Mouse (Mus musculus) embryonic facial prominence, embryonic 11.5 days (tissue): ENCODE results near the gene Lce3f. TPM values are rescaled to one million over a fixed set of nuclear protein-coding genes. Genes with fewer than 3 reads are reported as not detected.

ENCODE experiments used
- ATAC-seq: fragments of 200-750 bp; cut with Nextera tagmentation; replicated peaks from 2 replicates; pipeline ENCODE4 v1.8.0; 2017; ENCODE audit warnings: low read depth; ENCODE audit not compliant: insufficient number of reproducible peaks, low FRiP score, low TSS enrichment
- DNase-seq: peaks from one replicate; pipeline ENCODE4 v3.0.0-alpha.2; 2015; ENCODE audit warnings: low spot score
- H3K27ac ChIP-seq: fragments of 300-500 bp; sonication (generic); replicated peaks from 2 replicates; pipeline ENCODE4 v1.5.1; 2014; ENCODE audit warnings: mild to moderate bottlenecking, low read depth, low read length, control low read depth
- H3K27me3 ChIP-seq: fragments of 300-500 bp; sonication (generic); 2 replicates; pipeline ENCODE4 v1.6.1; 2014; ENCODE audit warnings: mild to moderate bottlenecking, low read length, moderate library complexity, mixed read lengths; ENCODE audit not compliant: control insufficient read depth, insufficient read depth
- H3K36me3 ChIP-seq: fragments of 300-500 bp; sonication (generic); replicated peaks from 2 replicates; pipeline ENCODE4 v1.6.1; 2014; ENCODE audit warnings: low read depth, mild to moderate bottlenecking, low read length, moderate library complexity, mixed read lengths; ENCODE audit not compliant: control insufficient read depth, insufficient read depth
- H3K4me1 ChIP-seq: fragments of 300-500 bp; sonication (generic); 2 replicates; pipeline ENCODE4 v1.6.1; 2014; ENCODE audit warnings: low read length, mixed read lengths; ENCODE audit not compliant: control insufficient read depth, insufficient read depth
- H3K4me2 ChIP-seq: fragments of 300-500 bp; sonication (generic); 2 replicates; pipeline ENCODE4 v1.6.1; 2014; ENCODE audit warnings: low read depth, mild to moderate bottlenecking, control low read depth, low read length, moderate library complexity
- H3K4me3 ChIP-seq: fragments of 300-500 bp; sonication (generic); 2 replicates; pipeline ENCODE4 v1.5.1; 2014; ENCODE audit warnings: low read depth, low read length, control low read depth
- H3K9ac ChIP-seq: fragments of 300-500 bp; sonication (generic); replicated peaks from 2 replicates; pipeline ENCODE4 v1.6.1; 2014; ENCODE audit warnings: mild to moderate bottlenecking, control low read depth, low read length
- H3K9me3 ChIP-seq: fragments of 300-500 bp; sonication (generic); replicated peaks from 2 replicates; pipeline ENCODE4 v1.6.1; 2016; ENCODE audit warnings: mild to moderate bottlenecking, low read length, inconsistent platforms, mixed read lengths; ENCODE audit not compliant: control insufficient read depth
- WGBS: fragments of 180-500 bp; shearing (Covaris S2); extraction: QIAGEN DNeasy Blood & Tissue Kit; methylation state at CpG from one replicate; pipeline ENCODE4 v1.1.7; 2014; 5-methylcytosine and 5-hydroxymethylcytosine counted together
- polyA plus RNA-seq: library from polyadenylated mRNA; unstranded; fragments of >200 nt; fragmentation: Nextera tagmentation; extraction: Ambion mirVana; gene quantifications from 2 replicates; pipeline ENCODE4 v1.2.1, GENCODE M21; 2014

The Lce3f gene
- polyA plus RNA-seq, 1 experiment from 2014 or later = not detected

GRCm38 (mm10) chr3:93014378-93014801 lies 22.4 kb downstream of the Lce3f start:
- no peaks in the 10 kb centered on the region for H3K27me3 ChIP-seq
- peak; percentile 87 for ATAC-seq
- peak; percentile 76 for DNase-seq
- under 1% methylated on average over 23 of the region's 24 CpGs for WGBS
- no peaks in the 10 kb centered on the region for H3K36me3 ChIP-seq
- peak overlapping the region; percentile 64 for H3K4me2 ChIP-seq
- H3K9me3 ChIP-seq = no peaks in the 10 kb centered on the region
- H3K4me3 ChIP-seq = peak overlapping the region; percentile 39
- peak overlapping the region; percentile 66 for H3K9ac ChIP-seq
- H3K27ac ChIP-seq = no peak overlapping the region
- H3K4me1 ChIP-seq = no peaks in the 10 kb centered on the region

GRCm38 (mm10) chr3:93014871-93015270 lies 22.8 kb downstream of the Lce3f start:
- H3K4me1 ChIP-seq = no peaks in the 10 kb centered on the region
- ATAC-seq (no peak), DNase-seq (no peak)
- no peaks in the 10 kb centered on the region for H3K9me3 ChIP-seq
- peak overlapping the region; percentile 66 for H3K9ac ChIP-seq
- WGBS = 25% methylated on average over 5 of the region's 5 CpGs
- no peaks in the 10 kb centered on the region for H3K36me3 ChIP-seq
- H3K4me3 ChIP-seq = peak overlapping the region; percentile 39
- H3K27ac ChIP-seq = no peak overlapping the region
- H3K4me2 ChIP-seq = peak overlapping the region; percentile 64
- H3K27me3 ChIP-seq = no peaks in the 10 kb centered on the region

- no peaks in the 10 kb centered on the region for H3K4me1 ChIP-seq
- no peaks in the 10 kb centered on the region for H3K36me3 ChIP-seq
- DNase-seq (no peak), ATAC-seq (no peak)
- H3K4me2 ChIP-seq = peak within 1 kb of the TSS; percentile 64
- no peaks in the 10 kb centered on the region for H3K9me3 ChIP-seq
- 61% methylated on average over 4 of the region's 4 CpGs for whole genome bisulfite sequencing
- H3K27me3 ChIP-seq = no peaks in the 10 kb centered on the region
- no peak within 1 kb of the TSS for H3K27ac ChIP-seq
- H3K4me3 ChIP-seq = peak within 1 kb of the TSS; percentile 39
- H3K9ac ChIP-seq = peak within 1 kb of the TSS; percentile 66
These were observed 23.6 kb downstream of the Lce3f start, which contains the start of gene Crct1 for GRCm38 (mm10) chr3:93015460-93016104. TSS of gene Crct1 (minus strand) at chr3:93015687.

GRCm38 (mm10) chr3:93018960-93019359 lies 26.9 kb downstream of the Lce3f start, which contains the start of gene Lce1m:
TSS of gene Lce1m (minus strand) at chr3:93019060.
- WGBS = 83% methylated on average over 2 of the region's 2 CpGs
- ATAC-seq = no peak
- no peak within 1 kb of the TSS for H3K4me2 ChIP-seq
- no peak for DNase-seq
- H3K9me3 ChIP-seq = no peaks in the 10 kb centered on the region
- no peaks in the 10 kb centered on the region for H3K27me3 ChIP-seq
- no peak within 1 kb of the TSS for H3K9ac ChIP-seq
- H3K4me1 ChIP-seq = no peaks in the 10 kb centered on the region
- H3K27ac ChIP-seq = no peak within 1 kb of the TSS
- H3K4me3 ChIP-seq = no peak within 1 kb of the TSS
- H3K36me3 ChIP-seq = no peaks in the 10 kb centered on the region

- H3K4me3 ChIP-seq = no peak overlapping the region
- H3K9me3 ChIP-seq = no peaks in the 10 kb centered on the region
- no peak overlapping the region for H3K27ac ChIP-seq
- WGBS = 91% methylated on average over 1 of the region's 1 CpGs
- no peak overlapping the region for H3K4me2 ChIP-seq
- ATAC-seq = no peak
- DNase-seq = no peak
- no peak overlapping the region for H3K9ac ChIP-seq
- H3K27me3 ChIP-seq = no peaks in the 10 kb centered on the region
- H3K36me3 ChIP-seq = no peaks in the 10 kb centered on the region
- no peaks in the 10 kb centered on the region for H3K4me1 ChIP-seq
These were observed 29.1 kb downstream of the Lce3f start for GRCm38 (mm10) chr3:93021171-93021570.

- H3K27me3 ChIP-seq = no peaks in the 10 kb centered on the region
- no peaks in the 10 kb centered on the region for H3K4me1 ChIP-seq
- no peak overlapping the region for H3K9ac ChIP-seq
- WGBS = 69% methylated on average over 3 of the region's 3 CpGs
- H3K27ac ChIP-seq = no peak overlapping the region
- H3K9me3 ChIP-seq = no peaks in the 10 kb centered on the region
- H3K4me2 ChIP-seq = no peak overlapping the region
- no peak for ATAC-seq
- no peak overlapping the region for H3K4me3 ChIP-seq
- no peaks in the 10 kb centered on the region for H3K36me3 ChIP-seq
- DNase-seq = no peak
These were observed 31.6 kb downstream of the Lce3f start for GRCm38 (mm10) chr3:93023411-93024184.

- no peak overlapping the region for H3K4me3 ChIP-seq
- ATAC-seq = no peak
- H3K4me1 ChIP-seq = no peaks in the 10 kb centered on the region
- 66% methylated on average over 2 of the region's 2 CpGs for WGBS
- DNase-seq = peak; percentile 15
- H3K36me3 ChIP-seq = no peaks in the 10 kb centered on the region
- no peaks in the 10 kb centered on the region for H3K27me3 ChIP-seq
- no peaks in the 10 kb centered on the region for H3K9me3 ChIP-seq
- no peak overlapping the region for H3K4me2 ChIP-seq
- no peak overlapping the region for H3K9ac ChIP-seq
- H3K27ac ChIP-seq = no peak overlapping the region
These were observed 33.5 kb downstream of the Lce3f start for GRCm38 (mm10) chr3:93025486-93025885.

GRCm38 (mm10) chr3:93031450-93031849 lies 39.4 kb downstream of the Lce3f start:
- peak; percentile 77 for DNase-seq

More at GRCm38 (mm10) chr3:93031450-93031849, 39.4 kb downstream of the Lce3f start:
- WGBS = 58% methylated on average over 5 of the region's 5 CpGs
- Histone ChIP-seq H3K36me3 (no peaks in the 10 kb centered on the region), H3K27ac (no peak overlapping the region), H3K4me1 (no peaks in the 10 kb centered on the region), H3K4me3 (no peak overlapping the region), H3K4me2 (no peak overlapping the region), H3K9me3 (no peaks in the 10 kb centered on the region), H3K27me3 (no peaks in the 10 kb centered on the region), H3K9ac (no peak overlapping the region)
- ATAC-seq = peak; percentile 70; the same call in 1 of the 2 replicates
